Mouse (Mus musculus) midbrain, embryonic 15.5 days (tissue): ENCODE results near the gene Cldn11. TPM values are rescaled to one million over a fixed set of nuclear protein-coding genes. Genes with fewer than 3 reads are reported as not detected.
A peak's percentile ranks its signal among the peaks of the same experiment; 100 is the strongest.

Experiments
- ATAC-seq: fragments of 200-750 bp; cut with Nextera tagmentation; replicated peaks from 2 replicates; pipeline ENCODE4 v1.8.0; 2017; ENCODE audit warnings: moderate TSS enrichment
- H3K27ac ChIP-seq: fragments of 300-500 bp; sonication (generic); 2 replicates; pipeline ENCODE4 v1.5.1; 2015; ENCODE audit warnings: mild to moderate bottlenecking, inconsistent platforms
- H3K27me3 ChIP-seq: fragments of 300-500 bp; sonication (generic); replicated peaks from 2 replicates; pipeline ENCODE4 v1.6.1; 2015; ENCODE audit warnings: inconsistent platforms
- H3K36me3 ChIP-seq: fragments of 300-500 bp; sonication (generic); replicated peaks from 2 replicates; pipeline ENCODE4 v1.6.1; 2015; ENCODE audit warnings: inconsistent platforms
- H3K4me1 ChIP-seq: fragments of 300-500 bp; sonication (generic); 2 replicates; pipeline ENCODE4 v1.6.1; 2015; ENCODE audit warnings: inconsistent platforms
- H3K4me2 ChIP-seq: fragments of 300-500 bp; sonication (generic); 2 replicates; pipeline ENCODE4 v1.6.1; 2015; ENCODE audit warnings: inconsistent platforms, mild to moderate bottlenecking, moderate library complexity
- H3K4me3 ChIP-seq: fragments of 300-500 bp; sonication (generic); 2 replicates; pipeline ENCODE4 v1.5.1; 2015; ENCODE audit warnings: mild to moderate bottlenecking, inconsistent platforms
- H3K9ac ChIP-seq: fragments of 300-500 bp; sonication (generic); 2 replicates; pipeline ENCODE4 v1.6.1; 2015; ENCODE audit warnings: mild to moderate bottlenecking, inconsistent platforms
- H3K9me3 ChIP-seq: fragments of 300-500 bp; sonication (generic); 2 replicates; pipeline ENCODE4 v1.6.1; 2016; ENCODE audit warnings: inconsistent platforms
- WGBS: fragments of 180-500 bp; shearing (Covaris S2); methylation state at CpG from one replicate; pipeline ENCODE4 v1.1.7; 2015; ENCODE audit warnings: mixed read lengths; 5-methylcytosine and 5-hydroxymethylcytosine counted together
- polyA plus RNA-seq: library from polyadenylated mRNA; unstranded; fragments of >200 nt; fragmentation: Nextera tagmentation; extraction: Ambion mirVana; gene quantifications from 2 replicates; pipeline ENCODE4 v1.2.1, GENCODE M21; 2015

The Cldn11 gene
- polyA plus RNA-seq, 1 experiment from 2014 or later = 57.8 TPM

DNA sequence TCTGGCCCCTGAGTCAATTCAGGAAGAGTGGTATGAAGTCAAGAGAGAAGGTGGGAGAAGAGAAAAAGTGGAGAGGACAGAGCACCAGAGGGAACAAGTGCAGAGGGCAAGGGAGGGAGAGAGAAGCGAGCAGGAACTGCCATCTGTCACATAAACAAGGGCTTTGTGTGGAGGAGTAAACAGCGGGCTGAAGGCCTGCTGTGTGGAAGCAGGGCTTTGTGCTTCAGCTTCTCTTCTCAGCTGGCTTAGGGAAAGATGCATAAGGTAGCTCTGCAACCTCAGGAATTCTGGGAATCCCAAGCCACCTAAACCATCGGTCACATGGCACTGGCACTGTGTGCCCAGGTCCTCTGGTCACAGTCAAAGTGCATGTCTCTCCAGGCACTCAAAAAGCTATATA is 64.1 kb downstream of the Cldn11 start:
- 0 out of 2 replicates have a peak overlapping the region, but pooled peaks have one; percentile 35 for H3K27ac ChIP-seq
- H3K4me2 ChIP-seq = no peak overlapping the region
- H3K4me3 ChIP-seq = no peak overlapping the region
- H3K9me3 ChIP-seq = no peaks in the 10 kb centered on the region
- H3K27me3 ChIP-seq = no peaks in the 10 kb centered on the region
- no peaks in the 10 kb centered on the region for H3K36me3 ChIP-seq
- peak; percentile 55; the same call in 1 of the 2 replicates for ATAC-seq
- peaks cover 8% of the 10 kb centered on the region; the same call in 1 of the 2 replicates for H3K4me1 ChIP-seq
- WGBS = 10% methylated on average over 3 of the region's 3 CpGs
- no peak overlapping the region for H3K9ac ChIP-seq

Other genes starting within 250 kb of the Cldn11 start
- 8.6 TPM in 2 replicates for gene Phc3, start 180.5 kb upstream of the Cldn11 start, polyA plus RNA-seq
- 24.8 and 27.3 TPM in 2 replicates for gene Prkci, start 154.2 kb upstream of the Cldn11 start, polyA plus RNA-seq
- 25.9 and 29.5 TPM in 2 replicates for gene Skil, start 54.9 kb upstream of the Cldn11 start, polyA plus RNA-seq
- gene Slc7a14, start 160.5 kb downstream of the Cldn11 start, polyA plus RNA-seq = 6.6 and 7.7 TPM in 2 replicates